Mouse (Mus musculus): Measurements from ENCODE around the gene Ntm.

GRCm38 (mm10) chr9:29025603-29026002 lies 937.3 kb downstream of the Ntm start:
- TF ChIP-seq CTCF (IDR thresholded peaks at IDR 0.05), result no peak
- no peak for TF ChIP-seq EP300 (IDR thresholded peaks at IDR 0.05)
